Mouse (Mus musculus) liver, postnatal 0 days (tissue): ENCODE measurements around the gene Spata20.

ENCODE experiments used
- CTCF ChIP-seq: sonication (generic); IDR thresholded peaks from 2 replicates; pipeline ENCODE4 v1.5.1; 2016; ENCODE audit warnings: antibody characterized with exemption, low read depth
- EP300 ChIP-seq: IDR thresholded peaks from 2 replicates; pipeline ENCODE4 v1.6.1; 2016; ENCODE audit warnings: antibody characterized with exemption, low read depth, mild to moderate bottlenecking

DNA sequence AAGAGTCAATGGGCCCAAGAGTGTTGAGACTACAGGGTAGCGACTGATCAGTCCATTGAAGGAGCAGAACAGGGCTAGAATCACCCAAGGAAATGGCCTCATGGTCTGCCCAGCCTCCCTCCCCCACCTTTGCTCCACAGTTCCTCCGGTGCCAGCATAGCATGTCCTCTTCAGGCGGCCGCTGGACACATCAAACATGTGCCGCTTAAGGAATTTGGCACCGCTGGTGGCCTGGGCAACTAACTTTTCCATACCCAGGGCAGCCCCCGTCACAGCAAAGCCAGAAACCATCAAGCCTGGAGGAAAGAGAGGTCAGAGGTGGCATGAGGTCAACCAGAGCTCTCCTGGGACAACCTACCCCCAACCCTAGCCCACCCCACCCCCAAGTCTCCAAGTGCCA is 4.0 kb downstream of the Spata20 start:
- TF ChIP-seq EP300: no peak
- no peak for TF ChIP-seq CTCF
